Mouse (Mus musculus): Measurements from ENCODE around the gene Foxr1. TPM values are rescaled to one million over a fixed set of nuclear protein-coding genes. Genes with fewer than 3 reads are reported as not detected.
"Not testable (repeated sequence)": the region's sequence is repeated elsewhere in the genome, so short reads cannot be mapped to it uniquely, and the experiment has no call there.

The Foxr1 gene
- polyA plus RNA-seq, 1 experiment from 2014 or later = not detected

DNA sequence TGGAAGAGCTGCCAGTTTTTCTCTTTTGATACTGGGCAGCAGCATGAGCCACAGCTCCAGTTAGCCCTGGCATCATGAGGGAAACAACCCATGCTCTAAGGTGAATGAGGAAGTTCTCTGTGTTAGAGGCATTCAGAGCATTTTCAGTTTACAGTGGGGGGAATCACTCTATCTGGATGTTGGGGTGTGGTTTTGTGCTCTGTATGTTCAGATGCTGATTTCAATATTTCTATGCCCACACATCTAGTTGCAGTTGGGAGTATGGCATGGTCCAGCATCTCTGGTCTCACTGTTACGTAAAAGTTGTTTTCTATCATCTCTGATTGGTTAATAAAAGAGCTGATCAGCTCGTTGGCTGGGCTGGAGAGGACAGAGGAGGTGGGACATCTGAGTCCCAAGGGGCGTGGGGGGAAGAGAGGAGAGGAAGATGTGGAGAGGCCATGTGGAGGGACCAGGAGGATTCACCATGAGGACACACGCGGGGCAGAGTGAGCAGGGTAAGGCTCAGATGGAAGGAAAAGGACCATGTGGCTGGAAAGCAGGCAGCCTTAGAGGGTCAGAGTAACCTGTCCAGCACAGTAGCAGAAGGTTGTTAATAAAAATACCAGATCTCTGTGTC lies 20.5 kb downstream of the Foxr1 start:
- H3K4me3 ChIP-seq (replicated peaks; ENCODE audit: low read length) = no peak overlapping the region
- no peak overlapping the region for H3K9ac ChIP-seq (ENCODE audit: low read length)
- H3K27me3 ChIP-seq (ENCODE audit: control insufficient read depth, insufficient read depth, low read length) = no peaks in the 10 kb centered on the region
- no peak overlapping the region for H3K27ac ChIP-seq (ENCODE audit: low read length)
- 0 out of 2 replicates have a peak, but pooled peaks cover 7% of the 10 kb centered on the region for H3K4me1 ChIP-seq (ENCODE audit: control insufficient read depth, insufficient read depth, low read length)
- WGBS = 69% methylated on average over 5 of the region's 5 CpGs
- no peak overlapping the region for H3K4me2 ChIP-seq (ENCODE audit: low read depth, low read length)
- ATAC-seq (ENCODE audit: insufficient read depth, low FRiP score) = no peak
- H3K9me3 ChIP-seq (replicated peaks; ENCODE audit: control insufficient read depth, low read length) = 0 out of 2 replicates have a peak, but pooled peaks cover 3% of the 10 kb centered on the region
- H3K36me3 ChIP-seq (ENCODE audit: control insufficient read depth, insufficient read depth, low read length) = no peaks in the 10 kb centered on the region

- H3K4me3 ChIP-seq (replicated peaks; ENCODE audit: low read length); H3K4me1 ChIP-seq (ENCODE audit: control insufficient read depth, insufficient read depth, low read length); H3K9ac ChIP-seq (ENCODE audit: low read length); H3K4me2 ChIP-seq (ENCODE audit: low read depth, low read length); H3K27ac ChIP-seq (ENCODE audit: low read length); H3K9me3 ChIP-seq (replicated peaks; ENCODE audit: control insufficient read depth, low read length); ATAC-seq (ENCODE audit: insufficient read depth, low FRiP score); H3K27me3 ChIP-seq (ENCODE audit: control insufficient read depth, insufficient read depth, low read length); H3K36me3 ChIP-seq (ENCODE audit: control insufficient read depth, insufficient read depth, low read length): not testable (repeated sequence)
- WGBS = 94% methylated on average over 9 of the region's 9 CpGs
Observed at GRCm38 (mm10) chr9:44419730-44420129, 21.2 kb downstream of the Foxr1 start.

- Histone ChIP-seq H3K27ac (ENCODE audit: low read length) (peak within 1 kb of the TSS; percentile 66), H3K36me3 (ENCODE audit: control insufficient read depth, insufficient read depth, low read length) (no peaks in the 10 kb centered on the region), H3K4me3 (replicated peaks; ENCODE audit: low read length) (peak within 1 kb of the TSS; percentile 77), H3K27me3 (ENCODE audit: control insufficient read depth, insufficient read depth, low read length) (no peaks in the 10 kb centered on the region), H3K4me1 (ENCODE audit: control insufficient read depth, insufficient read depth, low read length) (0 out of 2 replicates have a peak, but pooled peaks cover 7% of the 10 kb centered on the region), H3K4me2 (ENCODE audit: low read depth, low read length) (peak within 1 kb of the TSS; percentile 91), H3K9me3 (replicated peaks; ENCODE audit: control insufficient read depth, low read length) (0 out of 2 replicates have a peak, but pooled peaks cover 3% of the 10 kb centered on the region), H3K9ac (ENCODE audit: low read length) (peak within 1 kb of the TSS; percentile 82)
- WGBS = 73% methylated on average over 14 of the region's 14 CpGs
- ATAC-seq (ENCODE audit: insufficient read depth, low FRiP score) = no peak
Observed at GRCm38 (mm10) chr9:44418519-44419385, 22.2 kb downstream of the Foxr1 start, which contains the start of gene Ccdc84. Ccdc84 (minus strand) TSS chr9:44418569.

GRCm38 (mm10) chr9:44417892-44418363 lies 23.0 kb downstream of the Foxr1 start:
- H3K4me3 ChIP-seq (replicated peaks; ENCODE audit: low read length) = peak overlapping the region; percentile 77
- 0 out of 2 replicates have a peak, but pooled peaks cover 7% of the 10 kb centered on the region for H3K4me1 ChIP-seq (ENCODE audit: control insufficient read depth, insufficient read depth, low read length)
- peak overlapping the region; percentile 82 for H3K9ac ChIP-seq (ENCODE audit: low read length)
- H3K36me3 ChIP-seq (ENCODE audit: control insufficient read depth, insufficient read depth, low read length) = peaks cover 4% of the 10 kb centered on the region; the same call in 1 of the 2 replicates
- peak overlapping the region; percentile 66 for H3K27ac ChIP-seq (ENCODE audit: low read length)
- H3K9me3 ChIP-seq (replicated peaks; ENCODE audit: control insufficient read depth, low read length) = 0 out of 2 replicates have a peak, but pooled peaks cover 3% of the 10 kb centered on the region
- H3K27me3 ChIP-seq (ENCODE audit: control insufficient read depth, insufficient read depth, low read length) = no peaks in the 10 kb centered on the region
- under 1% methylated on average over 38 of the region's 38 CpGs for whole genome bisulfite sequencing
- H3K4me2 ChIP-seq (ENCODE audit: low read depth, low read length) = peak overlapping the region; percentile 91
- ATAC-seq (ENCODE audit: insufficient read depth, low FRiP score) = peak; percentile 96

DNA sequence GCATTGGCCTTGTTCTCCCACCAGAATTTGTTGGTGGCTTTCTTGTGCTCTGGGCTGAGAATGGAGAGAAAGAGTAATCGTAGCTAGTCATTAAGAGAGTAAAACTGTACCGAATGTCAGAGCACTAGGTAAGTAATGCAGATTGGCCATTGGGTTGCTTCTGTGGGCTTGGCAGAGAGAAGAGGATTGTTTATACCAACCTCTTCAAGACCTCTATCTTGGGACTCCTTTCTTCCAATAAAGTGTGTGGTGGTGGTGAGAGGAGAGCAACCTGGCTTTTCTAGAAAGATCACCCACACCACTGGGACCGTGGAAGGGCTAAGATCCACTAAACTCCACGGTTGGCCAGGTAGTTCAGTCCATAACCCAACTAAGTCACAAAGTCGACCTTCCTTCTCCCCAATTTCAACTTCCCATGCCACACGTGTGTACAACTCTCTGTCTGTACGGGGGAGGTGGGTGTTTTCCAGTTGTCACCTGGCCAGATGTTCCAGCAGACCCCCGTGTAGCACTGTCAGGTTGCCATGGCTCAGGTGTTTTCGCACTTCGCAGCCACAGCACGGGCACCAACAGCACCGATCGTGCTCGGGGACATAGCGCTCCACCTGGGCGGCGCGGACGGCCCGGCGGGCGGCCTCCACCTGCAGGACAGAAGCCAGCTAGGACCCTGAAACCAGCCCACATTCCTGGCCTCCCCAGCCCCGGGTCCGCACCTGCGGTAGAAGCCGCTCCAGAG lies 23.6 kb downstream of the Foxr1 start:
- Histone ChIP-seq H3K36me3 (ENCODE audit: control insufficient read depth, insufficient read depth, low read length) (peaks cover 6% of the 10 kb centered on the region; the same call in 1 of the 2 replicates), H3K27ac (ENCODE audit: low read length) (peak overlapping the region; percentile 43), H3K27me3 (ENCODE audit: control insufficient read depth, insufficient read depth, low read length) (no peaks in the 10 kb centered on the region), H3K9me3 (replicated peaks; ENCODE audit: control insufficient read depth, low read length) (0 out of 2 replicates have a peak, but pooled peaks cover 3% of the 10 kb centered on the region), H3K4me2 (ENCODE audit: low read depth, low read length) (peak overlapping the region; percentile 91), H3K4me3 (replicated peaks; ENCODE audit: low read length) (peak overlapping the region; percentile 77), H3K9ac (ENCODE audit: low read length) (peak overlapping the region; percentile 82), H3K4me1 (ENCODE audit: control insufficient read depth, insufficient read depth, low read length) (0 out of 2 replicates have a peak, but pooled peaks cover 7% of the 10 kb centered on the region)
- peak; percentile 72 for ATAC-seq (ENCODE audit: insufficient read depth, low FRiP score)
- WGBS = 8% methylated on average over 26 of the region's 26 CpGs

DNA sequence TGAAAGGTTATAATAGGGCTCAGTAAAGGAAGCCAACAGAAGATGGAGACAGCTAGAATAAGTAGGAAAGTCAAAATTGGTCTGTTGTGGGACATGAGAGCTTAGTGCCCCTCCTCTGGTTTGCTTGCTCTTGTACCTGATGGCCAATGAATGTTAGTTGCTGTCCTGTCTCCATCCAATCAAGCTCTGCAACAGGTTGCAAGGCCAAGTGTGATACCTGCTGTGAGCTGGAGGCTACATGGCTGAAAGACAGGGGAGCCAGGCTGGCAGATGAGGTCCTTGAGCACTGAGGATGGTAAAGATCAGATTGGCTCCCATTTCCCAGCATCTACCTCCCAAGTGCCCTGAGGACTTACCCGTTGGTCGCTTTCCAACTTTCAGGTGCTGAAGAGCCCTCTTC lies 28.2 kb downstream of the Foxr1 start:
- no peaks in the 10 kb centered on the region for H3K9me3 ChIP-seq (replicated peaks; ENCODE audit: control insufficient read depth, low read length)
- H3K27me3 ChIP-seq (ENCODE audit: control insufficient read depth, insufficient read depth, low read length) = no peaks in the 10 kb centered on the region
- no peak overlapping the region for H3K4me3 ChIP-seq (replicated peaks; ENCODE audit: low read length)
- WGBS = 76% methylated on average over 2 of the region's 2 CpGs
- H3K4me1 ChIP-seq (ENCODE audit: control insufficient read depth, insufficient read depth, low read length) = peaks cover 7% of the 10 kb centered on the region; the same call in 1 of the 2 replicates
- H3K4me2 ChIP-seq (ENCODE audit: low read depth, low read length) = no peak overlapping the region
- H3K27ac ChIP-seq (ENCODE audit: low read length) = no peak overlapping the region
- H3K9ac ChIP-seq (ENCODE audit: low read length) = no peak overlapping the region
- H3K36me3 ChIP-seq (ENCODE audit: control insufficient read depth, insufficient read depth, low read length) = peaks cover 30% of the 10 kb centered on the region
- no peak for ATAC-seq (ENCODE audit: insufficient read depth, low FRiP score)

GRCm38 (mm10) chr9:44412306-44412705 lies 28.6 kb downstream of the Foxr1 start:
- Histone ChIP-seq H3K27ac (ENCODE audit: low read length) (no peak overlapping the region), H3K4me1 (ENCODE audit: control insufficient read depth, insufficient read depth, low read length) (peaks cover 7% of the 10 kb centered on the region; the same call in 1 of the 2 replicates), H3K4me2 (ENCODE audit: low read depth, low read length) (no peak overlapping the region), H3K4me3 (replicated peaks; ENCODE audit: low read length) (no peak overlapping the region), H3K27me3 (ENCODE audit: control insufficient read depth, insufficient read depth, low read length) (no peaks in the 10 kb centered on the region), H3K36me3 (ENCODE audit: control insufficient read depth, insufficient read depth, low read length) (peaks cover 30% of the 10 kb centered on the region), H3K9me3 (replicated peaks; ENCODE audit: control insufficient read depth, low read length) (no peaks in the 10 kb centered on the region), H3K9ac (ENCODE audit: low read length) (no peak overlapping the region)
- 75% methylated on average over 4 of the region's 4 CpGs for WGBS
- ATAC-seq (ENCODE audit: insufficient read depth, low FRiP score) = no peak

- Histone ChIP-seq H3K9me3 (replicated peaks; ENCODE audit: control insufficient read depth, low read length) (no peaks in the 10 kb centered on the region), H3K4me3 (replicated peaks; ENCODE audit: low read length) (no peak overlapping the region), H3K9ac (ENCODE audit: low read length) (no peak overlapping the region), H3K27me3 (ENCODE audit: control insufficient read depth, insufficient read depth, low read length) (no peaks in the 10 kb centered on the region), H3K27ac (ENCODE audit: low read length) (no peak overlapping the region), H3K36me3 (ENCODE audit: control insufficient read depth, insufficient read depth, low read length) (peaks cover 30% of the 10 kb centered on the region), H3K4me1 (ENCODE audit: control insufficient read depth, insufficient read depth, low read length) (peaks cover 4% of the 10 kb centered on the region; the same call in 1 of the 2 replicates), H3K4me2 (ENCODE audit: low read depth, low read length) (no peak overlapping the region)
- WGBS = 80% methylated on average over 1 of the region's 1 CpGs
- ATAC-seq (ENCODE audit: insufficient read depth, low FRiP score) = no peak
Observed at GRCm38 (mm10) chr9:44411601-44412130, 29.3 kb downstream of the Foxr1 start.

Data from stomach, embryonic 16.5 days (tissue).